Mouse (Mus musculus): ENCODE measurements at regions not wholly inside any gene's neighbourhood (a gene's known extent, or its start where the extent isn't known, plus 50 kb on each side); places are given as distances from the start of the nearest gene placed in this dataset.

- DNase-seq (ENCODE audit: low spot score in 2 of 2) = no peak
Observed at GRCm38 (mm10) chr4:137104447-137105044, 55.9 kb upstream of the Zbtb40 start.

GRCm38 (mm10) chr4:137101169-137101568 is 52.6 kb upstream of the Zbtb40 start:
- DNase-seq (ENCODE audit: low spot score in 2 of 2) = no peak

- DNase-seq (ENCODE audit: low spot score in 2 of 2) = no peak
Observed at GRCm38 (mm10) chr4:137100756-137101155, 52.2 kb upstream of the Zbtb40 start.

Small RNA genes in the stretch of these regions (microRNA-seq; reads per million reads assigned to microRNA genes)
- 0 reads per million in 2 experiments for gene Gm23263
- 0 reads per million in 2 experiments for gene Gm25399
